Mouse (Mus musculus) 3T3-L1 (cell line): ENCODE data around the gene Exoc4.

Experiments
- DNase-seq: peaks from one replicate; pipeline ENCODE4 v3.0.0-alpha.2; 2015; ENCODE audit warnings: low read depth, low spot score

The Exoc4 gene

DNA sequence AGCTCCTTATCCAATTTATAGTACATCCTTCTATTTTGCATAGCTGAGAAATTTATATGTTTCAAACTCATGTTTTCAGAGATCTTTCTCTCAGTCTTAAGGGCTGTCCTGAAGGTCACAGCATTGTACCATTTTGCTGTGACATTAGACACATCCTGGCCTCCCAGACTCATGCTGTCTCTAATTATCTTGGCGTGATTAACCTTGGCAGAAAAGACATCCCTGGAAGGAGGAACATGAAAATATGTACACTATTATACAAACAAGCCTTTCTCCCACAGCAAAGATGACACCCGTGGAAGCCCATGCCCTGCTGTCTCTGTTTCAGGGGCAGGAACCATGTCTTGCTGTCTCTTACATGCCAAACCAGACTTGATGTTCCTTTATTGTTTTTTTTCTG, 59.8 kb downstream of the Exoc4 start:
- DNase-seq = no peak

DNA sequence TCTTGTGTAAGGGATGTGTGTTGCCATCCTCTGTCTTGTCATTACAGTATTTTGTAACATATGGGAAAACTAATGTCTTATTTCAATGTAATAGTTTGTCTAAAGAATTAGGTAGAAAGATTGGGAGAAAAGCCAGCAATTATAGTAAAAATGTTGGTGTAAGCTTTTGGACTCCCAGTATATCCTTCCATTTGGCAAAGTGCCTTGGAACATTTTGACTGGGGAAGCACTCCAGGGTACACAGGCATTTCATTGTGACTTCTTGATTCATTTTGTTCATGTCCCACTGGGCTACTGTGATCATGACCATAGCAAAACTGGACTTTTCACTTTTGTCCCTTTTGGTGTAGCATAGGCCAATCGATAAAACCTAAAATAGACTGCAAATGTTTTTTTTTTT, 61.6 kb downstream of the Exoc4 start:
- no peak for DNase-seq

DNA sequence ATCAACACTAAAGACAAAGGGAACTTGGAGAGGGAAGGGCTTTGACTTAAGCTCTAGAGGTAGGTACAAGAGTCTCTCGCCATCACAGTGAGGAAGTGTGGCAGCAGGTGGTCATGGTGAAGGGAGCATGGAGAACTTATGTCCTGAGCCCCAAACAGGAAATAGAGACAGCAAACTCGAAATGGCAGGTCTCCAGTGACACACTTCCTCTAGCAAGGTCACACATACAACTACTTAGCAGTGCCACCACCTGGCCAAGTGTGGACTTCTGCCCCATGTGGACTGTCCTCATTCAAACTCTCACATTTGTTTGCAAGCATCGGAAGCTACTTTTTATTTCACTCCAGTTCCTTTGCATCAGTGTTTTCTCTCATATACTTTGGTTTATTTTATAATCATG, 74.0 kb downstream of the Exoc4 start:
- no peak for DNase-seq

- DNase-seq = no peak
These were observed 74.5 kb downstream of the Exoc4 start for GRCm38 (mm10) chr6:33323386-33323785.

DNA sequence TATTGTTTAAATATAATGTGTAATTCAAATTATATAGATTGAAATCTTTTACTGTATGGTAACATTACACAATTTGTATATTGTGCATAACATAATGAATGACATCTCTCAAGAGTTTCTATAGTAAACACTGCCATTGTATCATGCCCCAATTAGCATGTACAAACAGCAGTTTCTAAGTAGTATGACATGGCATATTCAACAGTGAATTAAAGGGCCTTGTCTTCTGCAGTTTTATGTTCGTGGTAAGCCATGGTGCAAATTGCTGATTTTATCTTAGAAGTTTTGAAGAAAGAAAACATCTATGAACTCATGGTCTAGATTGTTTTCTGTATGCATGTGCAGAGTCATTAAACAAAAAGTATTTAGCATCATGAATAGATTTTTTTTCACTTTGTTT, 79.4 kb downstream of the Exoc4 start:
- no peak for DNase-seq

- DNase-seq = no peak
These were observed 98.3 kb downstream of the Exoc4 start for GRCm38 (mm10) chr6:33347088-33347775.

DNA sequence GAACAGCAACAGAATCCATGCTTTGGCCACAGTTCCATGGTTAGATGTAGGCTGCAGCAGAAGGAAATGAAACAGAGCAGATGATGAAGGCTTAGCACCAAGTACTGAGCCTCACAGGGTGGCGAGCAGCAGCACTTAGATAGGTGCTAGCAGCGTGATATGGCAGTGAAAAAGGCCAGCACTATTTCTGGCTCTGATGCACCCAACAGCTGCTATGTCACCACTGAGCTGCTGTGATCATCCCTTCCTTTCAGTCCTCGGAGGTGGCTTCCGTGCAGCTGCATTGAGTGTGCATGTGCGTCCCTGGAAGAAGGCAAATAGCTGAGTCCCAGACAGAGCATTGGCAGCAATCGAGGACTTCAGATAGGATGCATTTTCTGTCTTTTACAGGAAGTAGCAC, 112.7 kb downstream of the Exoc4 start:
- no peak for DNase-seq

DNA sequence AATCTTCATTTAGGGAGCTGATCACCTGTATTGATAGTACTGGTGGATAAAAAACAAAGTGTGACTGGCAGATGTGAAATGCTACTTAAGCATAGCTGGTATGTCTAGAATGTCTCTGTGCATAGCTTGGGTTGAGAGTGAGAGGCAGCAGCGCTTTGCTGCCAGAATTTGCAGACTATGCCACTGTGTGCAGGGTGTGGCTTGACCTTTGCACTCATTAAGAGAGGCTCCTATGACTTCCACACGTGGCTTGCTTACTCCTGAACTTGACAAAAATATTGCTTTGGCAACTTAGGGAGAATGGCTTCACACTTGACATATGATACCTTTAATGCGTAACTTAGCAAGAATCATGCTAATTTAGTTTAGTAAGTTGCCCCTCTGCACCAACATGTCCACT, 131.6 kb downstream of the Exoc4 start:
- no peak for DNase-seq

DNA sequence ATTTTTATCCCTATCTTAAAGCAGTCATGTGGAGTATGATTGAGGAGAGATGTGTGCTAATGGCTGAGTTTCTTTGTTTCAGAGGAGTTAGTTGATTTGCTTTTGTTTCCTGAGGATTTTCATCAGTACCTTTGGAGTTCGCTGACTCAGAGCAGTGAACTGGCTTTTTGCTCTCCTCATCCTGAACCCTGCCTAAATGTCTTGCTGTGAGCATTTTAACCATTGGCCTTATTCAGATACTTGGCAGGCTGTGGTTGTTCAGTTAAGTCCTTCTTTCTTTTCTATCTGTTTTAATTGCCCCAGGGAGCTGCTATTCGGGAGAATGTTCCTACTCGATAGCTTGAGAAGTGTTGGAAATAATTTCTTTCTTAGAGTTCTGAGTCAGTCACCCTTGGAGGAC, 133.3 kb downstream of the Exoc4 start:
- no peak for DNase-seq

GRCm38 (mm10) chr6:33392020-33392419, 143.1 kb downstream of the Exoc4 start:
- peak; percentile 54 for DNase-seq

DNA sequence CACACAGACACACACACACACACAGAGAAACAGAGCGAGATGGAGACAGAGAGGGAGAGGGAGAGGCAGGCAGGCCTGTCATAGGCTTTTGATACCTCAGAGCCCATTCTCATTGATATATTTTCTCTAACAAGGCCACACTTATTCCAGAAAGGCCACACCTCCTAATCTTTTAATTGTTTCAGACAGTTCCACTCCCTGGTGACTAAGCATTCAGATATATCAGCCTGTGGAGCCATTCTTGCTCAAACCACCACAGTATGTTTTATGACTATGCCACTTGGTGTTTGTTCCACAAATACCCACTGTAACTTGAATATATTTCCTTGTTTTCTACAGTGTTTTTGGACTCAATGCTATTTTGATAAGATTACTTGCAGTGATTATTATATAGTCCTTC, 150.6 kb downstream of the Exoc4 start:
- peak; percentile 36 for DNase-seq

- DNase-seq = no peak
These were observed 152.3 kb downstream of the Exoc4 start for GRCm38 (mm10) chr6:33401161-33401560.

DNA sequence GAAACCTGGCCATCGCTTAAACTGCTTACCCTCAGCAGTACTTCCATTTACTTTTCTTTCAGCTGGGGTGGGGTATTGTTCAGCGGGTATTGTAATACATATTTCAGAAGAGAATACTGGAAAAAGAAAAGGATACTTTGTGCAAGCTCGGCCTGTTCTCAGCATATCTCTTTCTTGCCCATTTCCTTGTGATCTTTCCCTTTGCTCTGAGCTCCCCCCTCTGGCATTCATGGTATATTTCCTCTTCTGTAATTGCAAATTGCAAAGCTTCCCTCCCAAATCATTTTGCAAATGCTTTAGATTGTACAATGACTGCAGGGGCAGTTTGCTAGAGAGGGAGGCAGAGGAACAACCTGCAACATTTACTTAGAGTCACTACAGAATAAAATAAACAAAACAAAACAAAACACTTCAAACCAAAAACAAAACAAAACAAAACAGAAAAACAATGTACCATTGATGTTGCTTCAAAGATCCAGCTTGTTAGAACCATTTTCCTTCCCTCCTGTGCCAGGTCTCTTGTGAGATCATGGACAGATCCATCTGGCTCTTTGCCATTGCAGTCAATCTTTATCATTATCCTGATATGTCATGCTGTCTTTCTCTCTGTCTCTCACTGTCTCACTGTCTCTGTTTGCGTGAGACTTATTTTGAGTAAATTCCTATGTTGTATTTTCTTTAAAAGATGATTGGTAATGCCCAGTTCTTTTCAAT, 156.8 kb downstream of the Exoc4 start:
- no peak for DNase-seq

- DNase-seq = no peak
These were observed 160.7 kb downstream of the Exoc4 start for GRCm38 (mm10) chr6:33409586-33409985.

DNA sequence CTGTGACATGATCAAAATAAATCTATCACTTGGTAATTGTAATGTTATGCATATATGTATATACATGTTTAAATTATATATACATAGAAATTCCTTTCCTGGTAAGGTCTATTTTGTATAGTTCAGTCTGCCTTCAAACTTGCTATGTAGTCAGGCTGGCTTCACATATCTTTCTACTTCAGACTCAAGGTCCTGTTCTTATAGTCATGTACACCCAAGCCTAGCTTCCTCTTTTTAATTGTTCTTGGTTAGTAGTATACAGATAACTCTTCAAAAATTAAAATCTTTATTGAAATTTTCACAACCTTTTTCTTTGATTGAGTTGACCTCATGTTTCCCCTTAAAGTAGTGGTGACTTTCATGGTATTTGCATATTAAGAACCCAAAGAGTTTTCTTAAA, 176.1 kb downstream of the Exoc4 start:
- DNase-seq = no peak

DNA sequence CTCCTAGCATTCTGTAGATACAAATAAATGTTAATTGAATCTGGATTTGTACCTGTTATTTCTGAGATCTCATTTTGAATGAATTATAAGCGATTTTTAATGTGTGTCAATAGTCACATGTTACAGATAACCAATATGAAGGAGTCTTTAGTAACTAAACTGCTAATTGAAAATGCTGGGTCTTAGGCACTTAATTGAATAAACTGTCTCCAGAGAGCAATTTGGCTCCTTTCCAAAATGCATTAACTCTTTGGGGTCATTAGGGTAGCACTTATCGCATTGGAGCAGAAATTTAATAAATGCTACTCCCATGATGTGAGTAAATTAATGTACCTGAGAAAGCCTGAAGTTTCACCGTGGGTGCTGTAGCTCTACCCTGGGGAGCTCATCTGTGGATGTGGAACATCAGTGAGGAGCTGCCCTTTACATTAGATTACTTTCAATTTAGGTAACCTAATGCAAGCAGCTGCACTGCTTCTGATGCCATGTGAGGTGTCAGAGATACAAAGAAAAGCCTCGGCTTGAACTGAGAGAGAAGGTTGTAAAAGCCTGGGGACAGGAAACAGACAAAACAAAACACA, 182.4 kb downstream of the Exoc4 start:
- DNase-seq = no peak

GRCm38 (mm10) chr6:33440508-33440907, 191.6 kb downstream of the Exoc4 start:
- no peak for DNase-seq

GRCm38 (mm10) chr6:33453810-33454209, 204.9 kb downstream of the Exoc4 start:
- no peak for DNase-seq

DNA sequence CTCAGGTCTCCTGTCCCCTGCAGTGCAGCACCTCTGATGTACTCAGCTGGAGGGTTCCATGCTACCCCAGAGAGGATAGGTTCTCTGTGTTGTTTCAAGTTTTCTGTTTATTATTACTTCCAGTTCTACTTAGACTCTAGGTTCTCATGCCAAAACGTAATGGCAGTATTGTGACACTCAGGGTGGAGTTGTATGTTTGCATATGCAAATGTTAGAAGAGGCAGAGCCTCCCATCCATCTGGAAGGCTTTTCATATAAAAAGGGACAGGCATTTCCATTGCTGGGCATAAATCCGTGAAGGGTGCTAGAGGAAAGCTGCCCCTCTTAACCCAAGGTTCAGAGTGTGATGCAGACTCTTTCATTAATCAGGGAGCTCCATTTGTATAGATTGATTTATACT, 205.5 kb downstream of the Exoc4 start:
- DNase-seq = no peak

DNA sequence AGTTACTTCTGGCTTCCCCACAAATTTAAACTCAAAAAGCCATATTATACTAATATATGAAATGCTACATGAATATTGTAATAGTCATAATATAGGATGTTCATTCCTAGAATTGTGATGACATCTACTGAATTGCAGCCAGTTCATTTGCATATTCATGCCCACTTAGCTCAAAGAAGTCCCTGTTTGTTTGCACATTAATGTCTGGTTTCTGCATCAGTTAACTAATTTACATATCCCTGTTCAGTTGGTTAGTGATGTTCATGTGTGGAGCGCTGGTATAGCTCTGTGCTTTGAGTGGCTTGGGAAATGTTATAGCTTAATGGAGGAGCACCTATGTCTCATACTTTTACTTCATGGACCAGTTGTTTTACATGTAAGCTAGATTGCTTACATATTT, 206.4 kb downstream of the Exoc4 start:
- no peak for DNase-seq

- DNase-seq = no peak
These were observed 216.0 kb downstream of the Exoc4 start for GRCm38 (mm10) chr6:33464862-33465261.

DNA sequence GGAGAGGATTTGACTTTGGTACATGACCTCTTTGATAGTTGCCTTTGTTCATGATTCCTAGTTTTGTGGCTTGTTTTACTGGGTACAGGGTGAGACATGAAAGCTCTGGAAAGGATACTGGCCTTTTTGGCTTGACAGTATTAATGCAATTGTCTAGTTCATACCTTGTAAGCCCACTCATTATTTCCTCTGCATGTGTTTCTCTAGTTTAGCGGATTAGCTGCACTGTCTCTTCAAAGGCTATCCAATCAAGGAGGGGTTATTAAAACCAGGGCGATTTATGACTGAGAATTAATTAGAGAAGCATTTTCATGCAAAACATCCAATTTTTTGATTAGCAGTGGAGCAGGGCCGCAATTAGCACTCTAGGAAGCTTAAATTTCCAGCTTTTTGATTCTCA, 216.5 kb downstream of the Exoc4 start:
- no peak for DNase-seq

DNA sequence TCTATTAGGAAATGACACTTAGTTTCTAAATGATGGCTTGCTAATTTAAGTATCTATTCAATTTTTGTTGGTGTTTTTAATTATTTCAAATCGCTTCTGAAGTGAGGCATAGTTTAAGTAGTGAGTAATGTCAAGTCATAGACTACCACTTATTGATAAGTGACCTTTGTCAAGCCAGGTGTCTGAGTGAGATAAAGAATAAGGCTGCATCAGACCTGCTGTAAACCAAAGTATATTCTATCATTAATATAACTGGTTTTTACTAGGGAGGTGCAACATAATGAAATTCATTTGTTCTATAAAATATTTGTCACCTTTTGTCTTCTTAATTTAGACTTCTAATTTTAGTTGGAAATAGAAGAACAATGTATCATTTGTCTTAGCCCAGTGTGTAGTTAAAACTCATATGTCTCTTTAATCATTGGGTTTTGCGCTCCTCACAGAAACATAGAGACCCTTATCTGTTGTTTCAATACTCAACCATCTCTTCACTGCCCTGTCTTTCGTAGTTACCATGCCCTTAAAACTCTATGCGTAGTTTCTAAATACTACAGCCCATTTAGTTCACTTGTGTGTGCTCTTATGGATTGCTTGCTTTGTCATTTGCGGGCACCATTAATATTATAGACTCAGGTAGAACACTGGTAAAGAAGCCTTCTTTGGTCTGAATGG, 217.4 kb downstream of the Exoc4 start:
- DNase-seq = no peak
